Mouse (Mus musculus) cortical plate, adult 2 months (tissue): Measurements from ENCODE around the gene Csrp3.

Source experiments
- CTCF ChIP-seq: fragments of 200-500 bp; IDR thresholded peaks from 2 replicates; pipeline ENCODE4 v1.5.1; 2011; ENCODE audit warnings: mild to moderate bottlenecking, control low read depth, low read length; ENCODE audit not compliant: insufficient read depth; ENCODE audit errors: extremely low read depth
- POLR2A ChIP-seq: fragments of 200-500 bp; IDR thresholded peaks from 2 replicates; pipeline ENCODE4 v1.6.1; 2011; ENCODE audit warnings: mild to moderate bottlenecking, low read length, control low read depth; ENCODE audit not compliant: insufficient read depth; ENCODE audit errors: extremely low read depth

DNA sequence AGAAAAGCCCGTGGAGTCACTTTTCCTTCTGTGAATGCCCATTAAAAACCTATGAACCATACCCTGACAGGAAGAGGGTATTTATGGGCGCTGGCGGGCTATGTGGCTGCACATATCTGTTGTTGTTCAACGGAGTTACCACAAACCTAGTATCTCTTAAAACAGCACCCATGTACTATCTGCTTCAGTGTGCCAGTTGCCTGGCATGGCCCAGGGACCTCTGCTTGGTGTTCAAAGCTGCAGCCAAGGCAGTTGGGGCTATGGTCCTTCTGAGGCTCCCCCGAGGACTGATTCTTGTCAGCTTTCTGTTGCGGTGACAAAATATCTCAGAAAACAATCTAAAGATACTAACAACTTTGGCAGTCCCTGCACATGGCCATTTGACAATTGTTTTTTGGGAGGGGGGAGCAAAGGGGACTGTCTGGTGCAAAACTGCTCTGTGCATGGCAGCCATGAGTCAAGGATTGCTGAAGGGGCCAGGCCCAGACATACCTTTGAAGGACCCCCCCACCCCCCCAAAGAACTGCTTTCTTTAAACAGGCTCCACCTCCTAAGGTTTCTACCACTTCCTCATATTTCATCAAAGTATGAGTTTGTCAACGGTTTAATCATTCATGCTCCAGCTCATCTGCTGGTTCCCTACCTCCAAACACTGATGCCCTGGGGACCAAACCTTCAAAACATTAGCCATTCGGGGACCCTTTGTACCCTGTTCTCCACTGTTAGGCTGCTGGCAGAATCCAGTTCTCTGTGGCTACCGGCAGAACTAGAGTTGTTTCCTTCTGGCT is 17.0 kb upstream of the Csrp3 start:
- no peak for TF ChIP-seq CTCF
- TF ChIP-seq POLR2A, result no peak
